Mouse (Mus musculus): Measurements from ENCODE around the gene Cradd. TPM values are rescaled to one million over a fixed set of nuclear protein-coding genes. Genes with fewer than 3 reads are reported as not detected.

The Cradd gene
- total and polyA plus RNA-seq, 3 experiments, result 1.9 to 9.0 TPM; not detected in 1

GRCm38 (mm10) chr10:95291133-95291876 lies 32.6 kb downstream of the Cradd start:
- H3K27me3 ChIP-seq (ENCODE audit: control insufficient read depth in 1 of 2, insufficient read depth in 2 of 2, low read length in 2 of 2), result no peaks in the 10 kb centered on the region
- TF ChIP-seq MXI1 (IDR thresholded peaks at IDR 0.05; ENCODE audit: low read depth, low read length), result peak; percentile 41; the same call in 1 of the 2 replicates
- peak; percentile 32 for TF ChIP-seq ETS1 (IDR thresholded peaks at IDR 0.05; ENCODE audit: low read depth, low read length)
- TF ChIP-seq CTCF (IDR thresholded peaks at IDR 0.05 in 2 of 3, conservative IDR thresholded peaks at IDR 0.05 in 1 of 3; ENCODE audit: control insufficient read depth in 1 of 3, insufficient read depth in 1 of 3, low read depth in 2 of 3, low read length in 3 of 3, poor library complexity in 1 of 3, severe bottlenecking in 1 of 3), result no peak
- no peak for TF ChIP-seq ZC3H11A (IDR thresholded peaks at IDR 0.05; ENCODE audit: low read depth, low read length)
- TF ChIP-seq POLR2A (IDR thresholded peaks at IDR 0.05; ENCODE audit: control insufficient read depth in 1 of 2, insufficient read depth in 1 of 2, low read depth in 1 of 2, low read length in 2 of 2, poor library complexity in 1 of 2), result peak in 1 of 2 experiments; percentile 39; a peak in 1 of 4 replicates
- peaks cover 26 to 39% of the 10 kb centered on the region in 2 experiments for H3K4me1 ChIP-seq (ENCODE audit: control insufficient read depth in 1 of 2, insufficient read depth in 2 of 2, low read length in 2 of 2)
- peaks cover 0 to 32% of the 10 kb centered on the region in 2 experiments; a peak in 2 of 4 replicates for H3K36me3 ChIP-seq (ENCODE audit: control insufficient read depth in 1 of 2, insufficient read depth in 2 of 2, low read length in 2 of 2)
- H3K4me3 ChIP-seq (ENCODE audit: control insufficient read depth in 1 of 2, insufficient read depth in 1 of 2, low read depth in 2 of 2, low read length in 2 of 2), result peak overlapping the region; percentile 49 to 58
- H3K27ac ChIP-seq (ENCODE audit: control insufficient read depth, low read depth, low read length), result peak overlapping the region; percentile 65
- no peaks in the 10 kb centered on the region for H3K79me2 ChIP-seq (ENCODE audit: control insufficient read depth, insufficient read depth, low read length, poor library complexity)
- DNase-seq (ENCODE audit: low read depth, low spot score), result peak; percentile 74
- H3K9me3 ChIP-seq (replicated peaks; ENCODE audit: insufficient read depth, low read length), result no peaks in the 10 kb centered on the region
- peak overlapping the region; percentile 51 for H3K9ac ChIP-seq (ENCODE audit: control insufficient read depth, low read depth, low read length, poor library complexity, severe bottlenecking)

GRCm38 (mm10) chr10:95289819-95290218 lies 34.1 kb downstream of the Cradd start:
- Histone ChIP-seq H3K4me1 (ENCODE audit: control insufficient read depth in 1 of 2, insufficient read depth in 2 of 2, low read length in 2 of 2) (peaks cover 19 to 38% of the 10 kb centered on the region in 2 experiments), H3K27me3 (ENCODE audit: control insufficient read depth in 1 of 2, insufficient read depth in 2 of 2, low read length in 2 of 2) (no peaks in the 10 kb centered on the region), H3K27ac (ENCODE audit: control insufficient read depth, low read depth, low read length) (peak overlapping the region; percentile 79), H3K4me3 (ENCODE audit: control insufficient read depth in 1 of 2, insufficient read depth in 1 of 2, low read depth in 2 of 2, low read length in 2 of 2) (peak overlapping the region; percentile 25 to 37; a peak in 3 of 4 replicates), H3K9me3 (replicated peaks; ENCODE audit: insufficient read depth, low read length) (no peaks in the 10 kb centered on the region), H3K36me3 (ENCODE audit: control insufficient read depth in 1 of 2, insufficient read depth in 2 of 2, low read length in 2 of 2) (peaks cover 0 to 32% of the 10 kb centered on the region in 2 experiments; a peak in 2 of 4 replicates), H3K9ac (ENCODE audit: control insufficient read depth, low read depth, low read length, poor library complexity, severe bottlenecking) (peak overlapping the region; percentile 30), H3K79me2 (ENCODE audit: control insufficient read depth, insufficient read depth, low read length, poor library complexity) (no peaks in the 10 kb centered on the region)
- peak; percentile 71 for DNase-seq (ENCODE audit: low read depth, low spot score)
- TF ChIP-seq NRF1 (IDR thresholded peaks at IDR 0.05; ENCODE audit: insufficient read depth, low read depth, low read length, poor library complexity, severe bottlenecking) (no peak), CTCF (IDR thresholded peaks at IDR 0.05 in 2 of 3, conservative IDR thresholded peaks at IDR 0.05 in 1 of 3; ENCODE audit: control insufficient read depth in 1 of 3, insufficient read depth in 1 of 3, low read depth in 2 of 3, low read length in 3 of 3, poor library complexity in 1 of 3, severe bottlenecking in 1 of 3) (no peak), SMC3 (IDR thresholded peaks at IDR 0.05; ENCODE audit: low read depth, low read length) (no peak), RCOR1 (IDR thresholded peaks at IDR 0.05; ENCODE audit: low read depth, low read length) (peak; percentile 76), POLR2A (IDR thresholded peaks at IDR 0.05; ENCODE audit: control insufficient read depth in 1 of 2, insufficient read depth in 1 of 2, low read depth in 1 of 2, low read length in 2 of 2, poor library complexity in 1 of 2) (no peak), MAZ (IDR thresholded peaks at IDR 0.05; ENCODE audit: low read depth, low read length) (0 out of 2 replicates have a peak, but pooled peaks have one; percentile 51), SIN3A (IDR thresholded peaks at IDR 0.05; ENCODE audit: low read length) (peak; percentile 70), TCF12 (IDR thresholded peaks at IDR 0.05; ENCODE audit: low read depth, low read length) (peak; percentile 96), POLR2AphosphoS5 (IDR thresholded peaks at IDR 0.05; ENCODE audit: borderline replicate concordance, low read depth, low read length) (no peak), GABPA (IDR thresholded peaks at IDR 0.05; ENCODE audit: low read depth, low read length) (no peak), CHD1 (IDR thresholded peaks at IDR 0.05; ENCODE audit: low read depth, low read length) (0 out of 2 replicates have a peak, but pooled peaks have one; percentile 42), KAT2A (conservative IDR thresholded peaks at IDR 0.05; ENCODE audit: low read depth, low read length) (no peak), MXI1 (IDR thresholded peaks at IDR 0.05; ENCODE audit: low read depth, low read length) (peak; percentile 48; the same call in 1 of the 2 replicates), ZC3H11A (IDR thresholded peaks at IDR 0.05; ENCODE audit: low read depth, low read length) (no peak), MAFK (IDR thresholded peaks at IDR 0.05; ENCODE audit: borderline replicate concordance, low read depth, low read length) (no peak), ELF1 (IDR thresholded peaks at IDR 0.05; ENCODE audit: low read depth, low read length) (no peak), ZKSCAN1 (IDR thresholded peaks at IDR 0.05; ENCODE audit: low read depth, low read length) (no peak), POLR2AphosphoS2 (IDR thresholded peaks at IDR 0.05; ENCODE audit: low read length) (no peak), USF2 (IDR thresholded peaks at IDR 0.05; ENCODE audit: borderline replicate concordance in 1 of 2, insufficient read depth in 1 of 2, low read depth in 1 of 2, low read length in 2 of 2) (no peak), JUND (IDR thresholded peaks at IDR 0.05; ENCODE audit: low read depth, low read length) (no peak), BHLHE40 (IDR thresholded peaks at IDR 0.05; ENCODE audit: borderline replicate concordance, low read depth, low read length) (peak; percentile 58; the same call in 1 of the 2 replicates), NELFE (IDR thresholded peaks at IDR 0.05; ENCODE audit: low read depth, low read length) (no peak), MYC (IDR thresholded peaks at IDR 0.05; ENCODE audit: low read depth, low read length) (0 out of 2 replicates have a peak, but pooled peaks have one; percentile 25), TBP (IDR thresholded peaks at IDR 0.05; ENCODE audit: low read depth, low read length) (no peak), TAL1 (IDR thresholded peaks at IDR 0.05; ENCODE audit: low read length) (peak; percentile 84), RAD21 (IDR thresholded peaks at IDR 0.05; ENCODE audit: low read depth, low read length) (no peak), ZNF384 (IDR thresholded peaks at IDR 0.05; ENCODE audit: low read depth, low read length) (no peak)
